Mouse (Mus musculus): ENCODE data around the gene Trp53tg5.

Trp53tg5 gene

GRCm38 (mm10) chr2:164473624-164474023 lies at the start of gene Trp53tg5:
TSS of gene Trp53tg5 (minus strand) at chr2:164473724.
- DNase-seq (ENCODE audit: low read depth, low spot score) = no peak

GRCm38 (mm10) chr2:164522280-164522679 lies 48.8 kb upstream of the Trp53tg5 start:
- DNase-seq (ENCODE audit: low read depth, low spot score) = no peak

DNA sequence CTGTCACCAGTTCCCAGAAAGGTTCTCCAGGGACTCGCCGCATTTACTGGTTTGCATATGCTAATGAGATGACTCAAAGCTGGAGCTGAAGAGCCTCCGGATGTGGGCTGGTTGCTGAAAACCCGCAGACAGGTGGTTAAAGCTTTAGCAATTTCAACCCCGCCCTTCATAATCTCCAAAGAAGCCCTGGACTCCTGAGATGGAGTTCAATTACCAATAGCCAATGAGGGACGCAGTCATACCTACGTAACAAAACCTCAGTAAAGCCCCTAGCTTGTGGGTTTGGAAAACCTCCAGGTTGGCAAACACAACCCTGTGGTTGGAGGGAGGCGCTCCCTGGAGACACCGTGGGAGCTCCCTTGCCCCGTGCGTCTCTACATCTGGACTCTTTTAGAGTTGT lies 48.3 kb upstream of the Trp53tg5 start:
- no peak for DNase-seq (ENCODE audit: low read depth, low spot score)

- peak; percentile 47 for DNase-seq (ENCODE audit: low read depth, low spot score)
Measured at GRCm38 (mm10) chr2:164520782-164521181, 47.3 kb upstream of the Trp53tg5 start.

- DNase-seq (ENCODE audit: low read depth, low spot score) = no peak
Measured at GRCm38 (mm10) chr2:164519171-164519526, 45.6 kb upstream of the Trp53tg5 start.

GRCm38 (mm10) chr2:164518266-164519170 lies 45.0 kb upstream of the Trp53tg5 start:
- DNase-seq (ENCODE audit: low read depth, low spot score) = no peak

- DNase-seq (ENCODE audit: low read depth, low spot score) = peak; percentile 63
Measured at GRCm38 (mm10) chr2:164517485-164518221, 44.1 kb upstream of the Trp53tg5 start.

DNA sequence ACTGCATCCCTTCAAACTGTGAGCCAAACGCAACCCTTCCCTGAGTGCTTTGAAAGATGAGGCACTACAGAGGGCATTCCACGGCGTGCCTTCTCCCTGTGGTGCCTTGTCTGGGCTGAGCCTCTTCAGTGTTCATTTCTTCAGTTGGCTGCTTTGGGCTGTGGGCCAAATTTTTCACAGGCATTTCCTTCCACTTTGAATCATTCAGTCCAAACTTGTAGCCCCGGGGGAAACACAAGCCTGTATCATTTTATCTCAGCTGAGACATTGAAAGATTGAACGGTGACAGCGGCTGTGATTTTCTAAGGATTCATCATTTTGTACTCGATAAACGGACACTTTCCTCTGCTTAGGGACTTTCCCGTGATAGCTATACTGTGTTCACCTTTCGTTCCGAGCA lies 43.1 kb upstream of the Trp53tg5 start:
- DNase-seq (ENCODE audit: low read depth, low spot score) = no peak

DNA sequence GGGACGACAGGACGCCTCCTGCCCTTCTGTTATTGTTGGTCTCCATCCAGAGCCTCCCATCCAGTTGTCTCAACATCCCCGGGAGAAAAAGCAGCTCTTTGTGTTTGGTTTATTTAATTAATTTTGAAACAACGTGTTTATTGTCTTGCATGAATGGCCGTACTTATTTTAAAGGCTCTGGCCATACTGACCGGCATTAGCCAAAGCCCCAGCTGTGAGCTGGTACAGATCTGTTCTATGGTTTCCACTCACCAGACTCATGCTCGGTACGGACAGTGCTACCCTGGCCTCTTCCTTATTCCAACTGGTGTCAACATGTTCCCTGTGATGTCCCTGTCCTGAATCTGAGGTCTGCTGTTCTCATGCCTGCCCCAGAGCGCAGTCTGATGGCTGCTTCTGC lies 42.4 kb upstream of the Trp53tg5 start:
- DNase-seq (ENCODE audit: low read depth, low spot score) = no peak

DNA sequence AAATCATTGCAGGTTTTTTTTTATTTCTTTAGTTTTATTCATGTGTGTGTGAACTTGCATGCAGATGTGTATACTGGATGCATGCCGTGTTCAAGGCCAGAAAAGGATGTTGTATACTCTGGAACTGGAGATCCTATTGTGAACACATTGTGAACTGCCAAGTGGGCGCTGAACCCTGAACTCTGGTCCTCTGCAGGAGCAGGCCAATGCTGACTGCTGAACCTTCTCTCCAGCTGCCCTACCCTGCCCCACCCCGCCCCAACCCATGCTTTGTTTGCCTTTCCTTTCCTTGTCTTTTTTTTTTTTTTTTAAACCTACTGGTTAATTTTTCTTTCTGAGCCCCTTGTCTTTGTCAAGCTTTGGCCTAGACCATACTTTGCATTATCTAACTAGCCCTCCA lies 41.4 kb upstream of the Trp53tg5 start:
- no peak for DNase-seq (ENCODE audit: low read depth, low spot score)

DNA sequence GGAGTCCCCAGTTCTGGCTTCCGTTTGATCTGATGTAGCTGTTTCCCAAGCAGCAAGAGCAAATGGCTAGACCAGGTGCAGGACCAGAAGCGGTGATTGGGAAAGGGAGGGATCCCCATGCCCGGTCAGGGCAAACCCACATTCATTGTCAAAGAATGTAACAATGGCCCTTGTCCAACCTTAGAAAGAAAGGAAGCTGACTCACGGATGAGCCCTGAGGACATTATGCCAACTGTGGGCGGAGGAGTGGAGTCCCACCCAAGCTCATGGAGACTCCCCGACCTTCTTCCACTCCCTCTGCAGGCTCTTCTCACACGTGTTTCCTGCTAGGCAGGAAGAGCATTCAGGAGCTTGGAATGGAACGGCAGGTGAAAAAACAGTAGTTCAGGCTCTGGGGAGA lies 39.9 kb upstream of the Trp53tg5 start:
- DNase-seq (ENCODE audit: low read depth, low spot score) = no peak

- DNase-seq (ENCODE audit: low read depth, low spot score) = no peak
Measured at GRCm38 (mm10) chr2:164512121-164512909, 38.8 kb upstream of the Trp53tg5 start.

DNA sequence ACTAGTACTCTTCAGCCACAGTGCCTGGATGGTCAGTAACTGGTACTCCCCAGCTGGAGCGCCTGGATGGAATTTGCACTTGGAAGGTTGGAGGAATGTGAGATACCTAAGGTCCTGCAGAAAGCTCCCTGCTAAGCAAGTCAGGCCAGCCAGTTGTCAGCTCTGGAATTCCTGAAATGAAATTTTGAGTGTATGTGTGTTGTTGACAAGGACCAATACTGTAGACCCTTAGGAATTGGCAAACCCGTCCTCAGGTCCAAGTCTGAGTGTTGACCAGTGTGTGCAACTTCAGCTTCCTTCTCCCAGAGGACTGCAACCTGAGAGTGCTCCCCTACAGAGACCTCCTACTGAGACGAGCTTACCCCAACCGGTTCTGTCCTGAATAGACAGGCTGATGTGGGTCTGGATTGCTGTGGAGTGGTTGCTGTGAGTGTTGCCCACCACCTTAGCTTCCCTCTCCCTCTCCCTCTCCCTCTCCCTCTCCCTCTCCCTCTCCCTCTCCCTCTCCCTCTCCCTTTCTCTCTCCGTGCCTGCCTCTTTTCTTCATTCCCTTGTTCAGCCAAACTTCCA lies 37.2 kb upstream of the Trp53tg5 start:
- DNase-seq (ENCODE audit: low read depth, low spot score) = no peak

DNA sequence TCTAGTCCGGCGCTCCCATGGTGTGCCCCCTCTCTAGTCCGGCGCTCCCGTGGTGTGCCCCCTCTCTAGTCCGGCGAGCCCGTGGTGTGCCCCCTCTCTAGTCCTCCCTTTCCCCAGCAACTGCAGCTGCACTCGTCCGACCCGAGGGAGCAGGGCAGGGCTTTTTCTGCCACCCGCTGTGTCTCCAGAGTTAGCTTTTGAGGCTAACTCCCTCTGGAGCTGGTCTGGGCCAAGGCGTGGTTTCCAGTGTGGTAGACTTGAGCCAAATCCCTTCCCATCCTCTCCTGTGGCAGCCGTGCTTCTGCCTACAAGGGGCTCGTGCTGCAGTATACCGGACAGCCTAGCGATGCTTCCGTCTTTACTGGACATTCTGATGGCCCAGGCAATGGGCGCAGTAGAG lies 34.3 kb upstream of the Trp53tg5 start:
- no peak for DNase-seq (ENCODE audit: low read depth, low spot score)

DNA sequence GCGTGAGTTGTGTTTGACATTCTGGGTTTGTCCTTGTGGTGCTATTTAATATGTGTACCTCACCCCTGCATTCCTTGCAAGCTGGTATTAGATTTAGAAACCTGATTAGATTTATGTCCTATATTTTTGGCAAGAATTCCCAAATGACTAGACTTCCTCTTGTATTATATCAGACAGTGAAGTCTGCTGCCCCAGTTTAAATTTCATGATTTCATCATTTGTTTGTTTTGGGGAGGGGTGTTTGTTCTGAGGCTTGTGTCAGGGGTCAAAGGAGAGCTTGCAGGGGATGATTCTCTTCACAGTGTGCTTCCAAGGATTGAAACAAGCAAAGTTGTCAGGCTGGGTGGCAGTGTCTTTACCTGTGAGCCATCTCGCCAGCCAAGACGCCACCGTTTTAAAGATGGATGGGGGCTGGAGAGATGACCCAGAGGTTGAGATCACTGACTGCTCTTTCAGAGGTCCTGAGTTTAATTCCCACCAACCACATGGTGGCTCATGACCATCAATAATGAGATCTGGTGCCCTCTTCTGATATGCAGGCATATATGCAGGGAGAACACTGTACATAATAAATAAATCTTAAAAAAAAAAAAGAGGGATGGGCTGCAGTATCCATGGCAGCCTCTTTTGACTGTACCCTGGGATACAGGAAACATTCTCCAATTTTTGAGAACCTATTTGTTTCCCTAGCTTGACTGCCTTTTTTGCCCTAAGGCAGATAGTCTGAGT lies 32.3 kb upstream of the Trp53tg5 start:
- DNase-seq (ENCODE audit: low read depth, low spot score) = no peak

DNA sequence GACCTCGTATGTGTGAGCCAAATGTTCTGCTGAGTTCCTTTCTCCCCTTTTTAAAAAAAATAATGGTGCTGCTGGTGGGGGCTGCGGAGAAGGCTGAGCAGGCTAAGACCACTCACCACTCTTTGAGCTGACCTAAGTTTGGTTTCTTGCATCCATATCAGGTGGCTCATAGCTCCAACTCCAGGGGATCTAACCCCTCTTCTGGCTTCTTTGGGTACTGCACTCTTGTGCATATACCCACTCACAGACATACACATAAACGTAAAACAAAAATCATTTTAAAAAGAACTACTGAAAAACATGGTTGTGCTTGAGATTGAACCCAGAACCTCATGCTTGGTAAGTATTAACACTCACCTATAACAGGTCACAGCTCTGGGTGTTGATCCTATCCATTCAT lies 31.4 kb upstream of the Trp53tg5 start:
- no peak for DNase-seq (ENCODE audit: low read depth, low spot score)

- no peak for DNase-seq (ENCODE audit: low read depth, low spot score)
Measured at GRCm38 (mm10) chr2:164500511-164500910, 27.0 kb upstream of the Trp53tg5 start.

DNA sequence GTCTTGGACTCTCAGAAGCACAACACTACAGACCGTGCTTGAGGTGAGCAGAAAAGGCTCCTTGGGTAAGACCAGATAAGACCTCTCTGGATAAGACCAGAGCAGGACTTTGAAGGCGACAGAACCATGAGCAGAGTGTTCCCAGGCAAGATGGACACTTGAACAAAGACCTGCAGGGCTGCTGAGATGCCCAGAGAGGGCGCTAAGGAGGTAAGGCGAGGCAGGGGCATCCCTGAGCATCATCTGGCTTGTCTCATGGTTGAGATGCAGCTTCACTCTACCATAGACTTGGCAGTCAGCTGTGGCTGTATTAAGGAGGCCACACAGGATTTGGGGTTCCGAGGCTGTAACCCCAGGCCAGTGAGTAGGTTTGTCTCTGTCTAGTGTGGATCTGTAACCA lies 25.8 kb upstream of the Trp53tg5 start:
- DNase-seq (ENCODE audit: low read depth, low spot score) = no peak

- DNase-seq (ENCODE audit: low read depth, low spot score) = no peak
Measured at GRCm38 (mm10) chr2:164497691-164498268, 24.3 kb upstream of the Trp53tg5 start.

- peak; percentile 83 for DNase-seq (ENCODE audit: low read depth, low spot score)
Measured at GRCm38 (mm10) chr2:164496847-164497690, 23.5 kb upstream of the Trp53tg5 start, which contains the start of gene Pigt. TSS of gene Pigt (plus strand) at chr2:164497520.

Data from mesoderm, embryonic 11.5 days (tissue).